Mouse (Mus musculus) heart, adult 2 months (tissue): ENCODE results near the gene Rasl12. TPM values are rescaled to one million over a fixed set of nuclear protein-coding genes. Genes with fewer than 3 reads are reported as not detected.
A peak's percentile ranks its signal among the peaks of the same experiment; 100 is the strongest.

Experiments used
- DNase-seq, 2 experiments: peaks; one replicate each; pipeline ENCODE4 v3.0.0; 2021
- H3K27ac ChIP-seq: fragments of 200-600 bp; 2 replicates; pipeline ENCODE4 v1.8.1; 2022
- H3K27me3 ChIP-seq: fragments of 200-500 bp; 2 replicates; pipeline ENCODE4 v1.6.1; 2012; ENCODE audit warnings: mild to moderate bottlenecking, low read length, inconsistent platforms, mixed read lengths; ENCODE audit not compliant: control insufficient read depth, insufficient read depth
- H3K36me3 ChIP-seq: fragments of 200-500 bp; 2 replicates; pipeline ENCODE4 v1.6.1; 2012; ENCODE audit warnings: low read length, inconsistent platforms; ENCODE audit not compliant: control insufficient read depth, insufficient read depth
- H3K4me1 ChIP-seq: fragments of 200-500 bp; 2 replicates; pipeline ENCODE4 v1.6.1; 2011; ENCODE audit warnings: low read length; ENCODE audit not compliant: control insufficient read depth, insufficient read depth
- H3K4me3 ChIP-seq: fragments of 200-600 bp; 2 replicates; pipeline ENCODE4 v1.8.1; 2022
- H3K79me2 ChIP-seq: fragments of 200-500 bp; replicated peaks from 2 replicates; pipeline ENCODE4 v1.6.1; 2012; ENCODE audit warnings: mild to moderate bottlenecking, inconsistent platforms, low read length, moderate library complexity, mixed read lengths; ENCODE audit not compliant: control insufficient read depth, insufficient read depth
- H3K9ac ChIP-seq: fragments of 200-500 bp; 2 replicates; pipeline ENCODE4 v1.6.1; 2012; ENCODE audit warnings: low read depth, mild to moderate bottlenecking, control low read depth, inconsistent platforms, low read length, mixed read lengths
- CTCF ChIP-seq: fragments of 200-600 bp; IDR thresholded peaks from 2 replicates; pipeline ENCODE4 v1.8.1; 2022; ENCODE audit warnings: antibody characterized with exemption, mild to moderate bottlenecking, moderate library complexity
- EP300 ChIP-seq: fragments of 200-500 bp; IDR thresholded peaks from 2 replicates; pipeline ENCODE4 v1.6.1; 2011; ENCODE audit warnings: low read depth, low read length, control low read depth; ENCODE audit not compliant: insufficient read depth
- POLR2A ChIP-seq: fragments of 200-500 bp; IDR thresholded peaks from 2 replicates; pipeline ENCODE4 v1.6.1; 2011; ENCODE audit warnings: mild to moderate bottlenecking, low read depth, low read length, control low read depth; ENCODE audit not compliant: insufficient read depth
- whole genome bisulfite sequencing: fragments of 180-500 bp; shearing (Covaris S2); methylation state at CpG from one replicate; pipeline ENCODE4 v1.1.7; 2018; 5-methylcytosine and 5-hydroxymethylcytosine counted together
- intact Hi-C: fragments of 180-260 bp; cut with DNase I; formaldehyde crosslinking; loops from one replicate; pipeline ENCODE4 v1.15.1; 2025
- polyA plus RNA-seq: library from polyadenylated mRNA; depleted of rRNA; stranded (reverse); fragments of >200 nt; gene quantifications from 2 replicates; pipeline ENCODE4 v1.2.3, GENCODE M21; 2012
- total RNA-seq, 2 experiments: library from RNA; stranded (reverse); gene quantifications; 2 replicates each; pipeline ENCODE4 v1.2.3; 2021

Gene Rasl12
- total and polyA plus RNA-seq, 3 experiments = 7.2 to 19.8 (median 8.3) TPM

DNA sequence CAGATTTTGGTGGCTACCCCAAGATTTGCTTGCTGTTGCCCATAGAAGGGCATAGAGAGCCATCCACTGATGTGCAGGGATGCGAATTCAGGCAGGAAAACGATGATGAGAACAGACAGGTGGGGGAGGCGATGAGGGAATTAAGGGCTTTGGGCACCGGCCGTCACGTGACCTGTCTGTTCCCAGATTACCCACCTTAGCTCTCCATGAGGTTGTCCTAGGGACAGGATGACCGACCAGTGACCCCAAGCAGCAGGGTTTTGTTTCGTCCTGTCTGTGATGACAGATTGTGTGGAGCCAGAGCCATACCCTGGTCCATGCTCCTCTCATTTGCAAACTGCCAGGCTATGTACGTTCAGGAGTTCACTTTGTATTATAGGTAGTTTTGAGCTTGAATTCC lies 34.6 kb upstream of the Rasl12 start:
- intact Hi-C loops = no loop called here
- no peak overlapping the region for H3K27ac ChIP-seq
- H3K79me2 ChIP-seq = no peaks in the 10 kb centered on the region
- H3K9ac ChIP-seq = no peak overlapping the region
- TF ChIP-seq POLR2A = no peak
- TF ChIP-seq EP300 = no peak
- no peak for TF ChIP-seq CTCF
- H3K27me3 ChIP-seq = no peaks in the 10 kb centered on the region
- 56% methylated on average over 9 of the region's 9 CpGs for WGBS
- H3K4me1 ChIP-seq = peaks cover 2% of the 10 kb centered on the region; the same call in 1 of the 2 replicates
- DNase-seq = no peak
- peaks cover 5% of the 10 kb centered on the region for H3K36me3 ChIP-seq
- H3K4me3 ChIP-seq = no peak overlapping the region

DNA sequence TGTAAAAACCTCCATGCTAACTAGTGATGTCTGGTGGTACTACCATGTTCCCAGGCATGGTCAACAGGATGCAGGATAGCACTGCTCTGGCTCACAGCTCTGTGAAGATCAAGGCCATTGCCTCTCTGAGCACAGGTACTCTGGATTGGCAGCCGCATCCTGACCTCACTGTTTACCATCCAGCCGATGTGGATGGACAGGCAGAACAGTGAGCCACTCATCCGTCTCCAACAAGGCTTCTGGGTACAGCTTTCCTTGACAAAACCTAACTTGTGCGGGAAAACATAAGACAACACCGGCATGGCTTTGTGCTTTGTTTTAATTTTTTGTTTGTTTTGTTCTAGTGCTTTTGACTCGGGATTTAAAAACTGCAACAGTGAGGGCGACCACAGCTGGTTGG lies 32.6 kb upstream of the Rasl12 start:
- H3K9ac ChIP-seq = no peak overlapping the region
- no peak overlapping the region for H3K4me3 ChIP-seq
- TF ChIP-seq POLR2A = no peak
- no peak for TF ChIP-seq CTCF
- TF ChIP-seq EP300 = no peak
- H3K27ac ChIP-seq = no peak overlapping the region
- H3K4me1 ChIP-seq = no peaks in the 10 kb centered on the region
- 81% methylated on average over 7 of the region's 7 CpGs for WGBS
- no peaks in the 10 kb centered on the region for H3K27me3 ChIP-seq
- no peak for DNase-seq
- no peaks in the 10 kb centered on the region for H3K79me2 ChIP-seq
- intact Hi-C loops = no loop called here
- no peaks in the 10 kb centered on the region for H3K36me3 ChIP-seq

DNA sequence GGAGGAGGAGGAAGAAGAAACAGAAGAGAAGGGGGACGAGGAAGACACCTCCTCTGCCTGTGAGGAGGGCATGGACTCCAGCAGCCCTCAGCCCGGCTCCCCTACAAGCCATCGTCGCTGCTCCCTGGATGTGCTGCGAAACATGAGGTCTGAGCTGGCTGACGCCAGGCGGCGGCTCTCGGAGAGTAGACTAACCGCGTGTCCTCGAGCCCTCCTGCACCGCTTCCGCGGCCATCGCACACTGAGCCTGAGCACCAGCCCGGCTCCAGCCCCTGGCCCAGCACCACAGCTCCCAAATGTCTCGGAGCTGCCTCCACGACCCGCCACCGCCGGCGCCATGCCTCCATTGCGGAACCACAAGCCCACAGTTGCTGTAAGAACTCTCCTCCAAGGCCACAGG lies 26.6 kb upstream of the Rasl12 start:
- Histone ChIP-seq H3K9ac (no peak overlapping the region), H3K4me1 (no peaks in the 10 kb centered on the region), H3K79me2 (no peaks in the 10 kb centered on the region), H3K4me3 (no peak overlapping the region), H3K36me3 (no peaks in the 10 kb centered on the region), H3K27ac (no peak overlapping the region), H3K27me3 (no peaks in the 10 kb centered on the region)
- intact Hi-C loops = no loop called here
- TF ChIP-seq CTCF = no peak
- TF ChIP-seq EP300 = no peak
- no peak for TF ChIP-seq POLR2A
- WGBS = 88% methylated on average over 24 of the region's 24 CpGs
- DNase-seq = no peak

DNA sequence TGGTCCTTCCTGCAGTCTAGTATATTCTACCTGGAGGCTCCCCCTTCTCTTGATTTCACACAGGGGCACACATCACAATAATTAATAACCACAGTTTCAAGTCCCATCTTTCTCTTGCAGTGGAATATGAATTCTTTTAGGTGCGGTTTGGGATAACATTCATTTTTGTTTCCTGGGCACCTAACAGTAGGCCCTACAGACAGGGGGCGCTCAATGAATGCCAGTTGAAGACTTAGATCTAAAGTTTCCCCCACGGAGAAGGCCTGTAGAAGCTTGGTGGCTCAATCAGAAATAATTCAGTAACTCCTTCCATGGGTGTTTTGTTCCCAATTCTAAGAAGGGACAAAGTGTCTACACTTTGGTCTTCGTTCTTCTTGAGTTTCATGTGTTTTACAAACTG lies 25.9 kb upstream of the Rasl12 start:
- no peak for TF ChIP-seq POLR2A
- TF ChIP-seq CTCF = peak; percentile 76
- no peak for DNase-seq
- Histone ChIP-seq H3K9ac (no peak overlapping the region), H3K27ac (no peak overlapping the region), H3K27me3 (no peaks in the 10 kb centered on the region), H3K4me1 (no peaks in the 10 kb centered on the region), H3K4me3 (no peak overlapping the region), H3K79me2 (no peaks in the 10 kb centered on the region), H3K36me3 (no peaks in the 10 kb centered on the region)
- WGBS = 72% methylated on average over 4 of the region's 4 CpGs
- intact Hi-C loops = no loop called here

DNA sequence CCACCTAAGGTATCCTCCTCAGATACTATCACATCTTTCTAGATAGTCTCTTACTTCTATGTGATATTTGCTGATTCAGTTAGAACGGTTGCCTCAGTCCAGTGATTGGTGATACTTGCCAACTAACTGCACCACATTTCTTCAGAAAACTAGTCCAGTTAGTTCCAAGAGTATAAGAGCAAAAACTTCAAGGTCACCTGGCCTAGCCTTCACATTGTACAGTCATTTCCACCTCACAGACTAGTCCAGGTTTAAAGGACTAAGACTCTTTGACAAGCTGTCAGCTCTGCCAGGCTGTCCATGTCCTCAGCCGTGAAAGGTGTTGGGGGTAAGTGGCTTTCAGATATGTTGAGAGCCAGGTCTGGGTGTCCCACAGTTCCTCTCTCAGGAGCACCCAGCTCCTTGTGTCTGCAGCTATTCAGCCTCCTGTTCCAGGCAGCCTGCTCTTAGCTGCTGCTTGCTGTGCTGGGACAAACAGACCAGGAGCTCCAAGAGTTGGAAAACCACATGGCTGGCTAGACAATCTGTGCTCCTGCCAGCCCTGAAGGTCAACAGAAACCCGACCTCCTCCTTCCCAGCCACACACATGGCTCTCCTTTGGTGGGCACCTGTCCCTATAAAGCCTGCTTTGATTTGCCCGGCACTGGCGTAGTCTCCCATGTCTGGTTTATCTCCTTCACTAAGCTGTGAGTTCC lies 23.7 kb upstream of the Rasl12 start:
- intact Hi-C loops = no loop called here
- DNase-seq = peak in 1 of 2 experiments; percentile 46
- peak overlapping the region; percentile 48 for H3K27ac ChIP-seq
- no peaks in the 10 kb centered on the region for H3K27me3 ChIP-seq
- no peak overlapping the region for H3K4me3 ChIP-seq
- WGBS = 55% methylated on average over 5 of the region's 5 CpGs
- no peaks in the 10 kb centered on the region for H3K4me1 ChIP-seq
- TF ChIP-seq POLR2A (no peak), CTCF (no peak), EP300 (no peak)
- no peaks in the 10 kb centered on the region for H3K79me2 ChIP-seq
- H3K9ac ChIP-seq = no peak overlapping the region
- no peaks in the 10 kb centered on the region for H3K36me3 ChIP-seq

DNA sequence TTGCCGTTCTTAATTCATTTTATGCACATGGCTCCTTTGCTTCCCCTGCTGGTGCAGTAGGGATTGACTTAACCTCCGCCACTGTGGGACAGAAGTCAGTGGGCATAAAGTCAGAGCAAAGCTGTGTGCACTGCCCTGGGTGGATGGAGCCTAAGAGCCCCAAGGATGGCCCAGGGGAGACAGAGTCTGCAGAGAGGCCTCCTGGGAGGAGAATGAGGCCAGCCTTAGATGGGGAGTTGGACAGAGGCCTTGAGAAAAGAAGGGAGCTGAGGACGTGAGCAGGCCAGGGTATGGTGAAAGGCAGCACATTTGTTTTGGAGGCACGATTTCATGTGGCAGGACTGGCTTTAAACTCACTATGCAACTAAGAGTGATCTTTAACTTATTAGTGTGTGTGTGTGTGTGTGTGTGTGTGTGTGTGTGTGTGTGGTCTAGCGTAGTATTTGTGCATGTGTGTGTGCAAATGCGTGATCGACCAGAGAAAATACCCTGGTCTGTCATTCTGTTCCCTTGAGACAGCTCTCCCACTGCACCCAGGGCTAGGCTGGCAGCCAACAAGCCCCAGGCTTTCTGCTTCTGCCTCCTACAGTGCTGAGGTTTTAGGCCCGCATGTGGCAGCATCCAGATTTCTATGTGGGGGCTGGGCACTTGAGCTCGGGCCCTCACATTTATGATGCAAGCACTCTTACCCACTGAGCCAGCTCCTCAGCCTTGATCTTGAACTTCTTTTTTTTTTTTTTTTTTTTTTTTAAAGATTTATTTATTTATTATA lies 23.0 kb upstream of the Rasl12 start:
- Histone ChIP-seq H3K4me1 (no peaks in the 10 kb centered on the region), H3K9ac (no peak overlapping the region), H3K27ac (peak overlapping the region; percentile 48; the same call in 1 of the 2 replicates), H3K36me3 (no peaks in the 10 kb centered on the region), H3K4me3 (no peak overlapping the region), H3K27me3 (no peaks in the 10 kb centered on the region), H3K79me2 (no peaks in the 10 kb centered on the region)
- DNase-seq = no peak
- TF ChIP-seq CTCF (0 out of 2 replicates have a peak, but pooled peaks have one; percentile 17), POLR2A (no peak)
- intact Hi-C loops = no loop called here
- WGBS = 80% methylated on average over 9 of the region's 9 CpGs
